Mouse (Mus musculus) lung, postnatal 36 days (tissue): ENCODE measurements at regions not wholly inside any gene's neighbourhood (a gene's known extent, or its start where the extent isn't known, plus 50 kb on each side); places are given as distances from the start of the nearest gene placed in this dataset.

ENCODE experiments used
- DNase-seq: peaks from one replicate; pipeline ENCODE4 v3.0.0; 2022; ENCODE audit warnings: mixed read lengths

GRCm38 (mm10) chr8:126737032-126737431 is 143.2 kb upstream of the Irf2bp2 start:
- DNase-seq: no peak

- DNase-seq: peak; percentile 96
Observed at GRCm38 (mm10) chr8:126736441-126736962, 142.7 kb upstream of the Irf2bp2 start.

- peak; percentile 96 for DNase-seq
Observed at GRCm38 (mm10) chr8:126735488-126736440, 142.0 kb upstream of the Irf2bp2 start.

GRCm38 (mm10) chr8:126734743-126735487 is 141.1 kb upstream of the Irf2bp2 start:
- no peak for DNase-seq

GRCm38 (mm10) chr8:126733779-126734178 is 140.0 kb upstream of the Irf2bp2 start:
- DNase-seq: no peak

- no peak for DNase-seq
Observed at GRCm38 (mm10) chr8:126733307-126733706, 139.5 kb upstream of the Irf2bp2 start.

- no peak for DNase-seq
Observed at GRCm38 (mm10) chr8:126730017-126730631, 136.3 kb upstream of the Irf2bp2 start.

- no peak for DNase-seq
Observed at GRCm38 (mm10) chr8:126728987-126729632, 135.3 kb upstream of the Irf2bp2 start.

GRCm38 (mm10) chr8:126728135-126728534 is 134.3 kb upstream of the Irf2bp2 start:
- DNase-seq: peak; percentile 68

GRCm38 (mm10) chr8:126727068-126727467 is 133.3 kb upstream of the Irf2bp2 start:
- no peak for DNase-seq

- no peak for DNase-seq
Observed at GRCm38 (mm10) chr8:126723259-126724122, 129.7 kb upstream of the Irf2bp2 start.

- DNase-seq: peak; percentile 61
Observed at GRCm38 (mm10) chr8:126721621-126722020, 127.8 kb upstream of the Irf2bp2 start.

GRCm38 (mm10) chr8:126720473-126721145 is 126.8 kb upstream of the Irf2bp2 start:
- peak; percentile 39 for DNase-seq

GRCm38 (mm10) chr8:126719748-126720147 is 126.0 kb upstream of the Irf2bp2 start:
- DNase-seq: no peak

GRCm38 (mm10) chr8:126717652-126718155 is 123.9 kb upstream of the Irf2bp2 start:
- DNase-seq: no peak

- no peak for DNase-seq
Observed at GRCm38 (mm10) chr8:126715666-126716065, 121.9 kb upstream of the Irf2bp2 start.

GRCm38 (mm10) chr8:126713602-126714145 is 119.9 kb upstream of the Irf2bp2 start:
- DNase-seq: no peak

- DNase-seq: no peak
Observed at GRCm38 (mm10) chr8:126713181-126713580, 119.4 kb upstream of the Irf2bp2 start.

GRCm38 (mm10) chr8:126712749-126713148 is 119.0 kb upstream of the Irf2bp2 start:
- no peak for DNase-seq

GRCm38 (mm10) chr8:126708956-126709355 is 115.2 kb upstream of the Irf2bp2 start:
- no peak for DNase-seq
